ENCODE assay signal across 8 mouse cellular contexts in the genomic region with DNA sequence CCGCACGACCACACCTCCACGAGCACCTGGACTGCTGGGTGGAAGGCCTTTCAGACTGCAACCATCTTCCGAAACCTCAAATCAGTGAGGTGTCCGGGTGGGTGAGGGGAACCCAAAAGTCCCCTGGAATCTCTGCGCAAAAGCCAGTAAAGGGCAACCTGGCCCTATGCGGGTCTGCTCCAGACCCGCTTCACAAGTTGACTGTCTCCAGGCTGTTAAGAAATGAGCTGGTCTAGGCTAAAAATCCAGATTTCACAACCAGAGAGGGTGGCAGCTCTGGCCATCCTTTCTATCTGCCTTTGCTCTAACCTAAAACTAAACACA. TPM values are rescaled to one million over a fixed set of nuclear protein-coding genes. Genes with fewer than 3 reads are reported as not detected.
DNase-seq lines count a peak whose midpoint lies in the region; ATAC-seq and TF ChIP-seq lines count a peak whose summit lies in the region.

No protein-coding gene starts in this region.

- 8% methylated on average over 8 of the region's 8 CpGs for WGBS in cerebellum, adult 2 months
- WGBS in limb, embryonic 12.5 days = 11% methylated on average over 8 of the region's 8 CpGs
- WGBS in stomach, embryonic 15.5 days = 14% methylated on average over 8 of the region's 8 CpGs

- H3K27ac ChIP-seq in cerebellum, adult 2 months (ENCODE audit: insufficient read depth, low read length) = no peak overlapping the region
- H3K27ac ChIP-seq in limb, embryonic 12.5 days = no peak overlapping the region
- H3K27ac ChIP-seq in stomach, embryonic 15.5 days = no peak overlapping the region

- H3K4me1 ChIP-seq in cerebellum, adult 2 months (ENCODE audit: control insufficient read depth, insufficient read depth, low read length) = peaks cover 7% of the 10 kb centered on the region; the same call in 1 of the 2 replicates
- peaks cover 9% of the 10 kb centered on the region; the same call in 1 of the 2 replicates for H3K4me1 ChIP-seq in megakaryocyte, embryonic 14.5 days
- peaks cover 10% of the 10 kb centered on the region for H3K4me1 ChIP-seq in limb, embryonic 12.5 days (replicated peaks)
- H3K4me1 ChIP-seq in stomach, embryonic 15.5 days = peaks cover 5% of the 10 kb centered on the region

- no peak overlapping the region for H3K9ac ChIP-seq in limb, embryonic 12.5 days (replicated peaks)
- H3K9ac ChIP-seq in stomach, embryonic 15.5 days = no peak overlapping the region

- no peaks in the 10 kb centered on the region for H3K27me3 ChIP-seq in cerebellum, adult 2 months (ENCODE audit: control insufficient read depth, insufficient read depth, low read length)
- peaks cover 82% of the 10 kb centered on the region for H3K27me3 ChIP-seq in megakaryocyte, embryonic 14.5 days (replicated peaks)
- H3K27me3 ChIP-seq in limb, embryonic 12.5 days = peaks cover 97% of the 10 kb centered on the region
- H3K27me3 ChIP-seq in stomach, embryonic 15.5 days (replicated peaks) = peaks cover 78% of the 10 kb centered on the region

- ATAC-seq in megakaryocyte, adult 5-6 weeks (ENCODE audit: poor library complexity, severe bottlenecking) = no peak
- no peak; the same call in 1 of the 2 replicates for ATAC-seq in limb, embryonic 12.5 days (ENCODE audit: insufficient number of reproducible peaks, insufficient read depth, low FRiP score, low TSS enrichment, low read depth)
- ATAC-seq in stomach, embryonic 15.5 days (ENCODE audit: insufficient read depth, low FRiP score, low read depth) = no peak
- ATAC-seq in erythroid progenitor cell, adult 5-6 weeks (replicated peaks; ENCODE audit: low FRiP score, poor library complexity, severe bottlenecking) = no peak

- no peak for TF ChIP-seq CTCF in cerebellum, adult 2 months (IDR thresholded peaks at IDR 0.05; ENCODE audit: borderline replicate concordance, insufficient read depth, low read depth, low read length)

- H3K4me3 ChIP-seq in cerebellum, adult 2 months (replicated peaks; ENCODE audit: insufficient read depth, low read depth, low read length) = peak overlapping the region; percentile 32
- peak overlapping the region; percentile 70 for H3K4me3 ChIP-seq in megakaryocyte, embryonic 14.5 days (replicated peaks)
- peak overlapping the region; percentile 34 for H3K4me3 ChIP-seq in limb, embryonic 12.5 days (replicated peaks)
- peak overlapping the region; percentile 19 for H3K4me3 ChIP-seq in stomach, embryonic 15.5 days (replicated peaks)

- TF ChIP-seq POLR2A in cerebellum, adult 2 months (IDR thresholded peaks at IDR 0.05; ENCODE audit: borderline replicate concordance, insufficient read depth, low read length) = no peak

- no peaks in the 10 kb centered on the region for H3K36me3 ChIP-seq in megakaryocyte, embryonic 14.5 days (replicated peaks; ENCODE audit: low read length)
- H3K36me3 ChIP-seq in limb, embryonic 12.5 days = no peaks in the 10 kb centered on the region
- H3K36me3 ChIP-seq in stomach, embryonic 15.5 days = no peaks in the 10 kb centered on the region

- 0 out of 2 replicates have a peak, but pooled peaks cover 3% of the 10 kb centered on the region for H3K9me3 ChIP-seq in megakaryocyte, embryonic 14.5 days
- H3K9me3 ChIP-seq in limb, embryonic 12.5 days = no peaks in the 10 kb centered on the region
- no peaks in the 10 kb centered on the region for H3K9me3 ChIP-seq in stomach, embryonic 15.5 days

- peak overlapping the region; percentile 55 for H3K4me2 ChIP-seq in limb, embryonic 12.5 days
- peak overlapping the region; percentile 48 for H3K4me2 ChIP-seq in stomach, embryonic 15.5 days

- no peak for DNase-seq in cerebellum, adult 2 months
- no peak for DNase-seq in cerebellum, adult 8-10 months
- no peak for DNase-seq in spleen, postnatal 36 days (ENCODE audit: low spot score in 2 of 2)

RNA-seq across cellular contexts. Expression of a gene that starts 47.4 kb away (rescaled TPM):
- not detected in 2 replicates for polyA plus RNA-seq in cerebellum, adult 2 months (2012; rRNA removed)
- polyA plus RNA-seq in megakaryocyte, embryonic 14.5 days (2012; ENCODE audit: insufficient read depth, low replicate concordance) = not detected in 2 replicates
- total RNA-seq in megakaryocyte, adult 5-6 weeks (2015) = not detected in 2 replicates
- not detected in 2 replicates for total RNA-seq in megakaryocyte, adult 5-6 weeks (2017)
- not detected in 2 replicates for polyA plus RNA-seq in limb, embryonic 12.5 days (2016; fragmentation: Nextera tagmentation; extraction: Ambion mirVana)
- polyA plus RNA-seq in stomach, embryonic 15.5 days (2015; fragmentation: Nextera tagmentation; extraction: Ambion mirVana) = not detected in 2 replicates
- not detected in 2 replicates for total RNA-seq in erythroid progenitor cell, adult 5-6 weeks (2015; ENCODE audit: low replicate concordance)
- not detected in 2 replicates for total RNA-seq in erythroid progenitor cell, adult 5-6 weeks (2017; ENCODE audit: low replicate concordance)

Comparison
In these comparisons a context has a peak if more than half of its experiments do, and no peak if none do; other contexts are left out.
1. H3K4me3 ChIP-seq: peak in every context shown above with its lines; median percentile 70 in megakaryocyte, embryonic 14.5 days; 34 in limb, embryonic 12.5 days; 32 in cerebellum, adult 2 months; 19 in stomach, embryonic 15.5 days.